Mouse (Mus musculus) liver, postnatal 0 days (tissue): ENCODE data around the gene Olfr288.

ENCODE experiments used
- CTCF ChIP-seq: sonication (generic); IDR thresholded peaks from 2 replicates; pipeline ENCODE4 v1.5.1; 2016; ENCODE audit warnings: antibody characterized with exemption, low read depth
- EP300 ChIP-seq: IDR thresholded peaks from 2 replicates; pipeline ENCODE4 v1.6.1; 2016; ENCODE audit warnings: antibody characterized with exemption, low read depth, mild to moderate bottlenecking

DNA sequence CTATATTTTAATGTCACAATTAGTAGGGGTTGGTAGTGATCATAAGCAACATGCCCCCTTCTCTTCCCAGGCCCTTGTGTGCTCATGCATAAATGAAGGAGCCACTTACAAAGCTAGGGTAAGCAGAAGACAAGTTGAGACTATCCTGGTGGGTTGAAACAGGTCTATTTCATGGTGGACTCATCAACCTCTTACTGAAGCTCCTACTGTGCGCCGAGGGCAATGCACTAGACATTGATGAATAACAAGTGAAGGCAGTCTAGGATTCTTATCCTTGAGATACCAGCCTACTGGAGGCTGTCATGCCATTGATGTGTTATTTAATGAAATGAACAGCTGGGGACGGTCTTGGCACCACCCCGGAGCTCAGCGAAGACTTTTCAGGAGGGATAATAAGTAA lies 40.1 kb downstream of the Olfr288 start:
- TF ChIP-seq EP300 (no peak), CTCF (no peak)
